Mouse (Mus musculus): ENCODE data around the gene D5Ertd579e.
"Not testable (repeated sequence)": the region's sequence is repeated elsewhere in the genome, so short reads cannot be mapped to it uniquely, and the experiment has no call there.

D5Ertd579e gene

DNA sequence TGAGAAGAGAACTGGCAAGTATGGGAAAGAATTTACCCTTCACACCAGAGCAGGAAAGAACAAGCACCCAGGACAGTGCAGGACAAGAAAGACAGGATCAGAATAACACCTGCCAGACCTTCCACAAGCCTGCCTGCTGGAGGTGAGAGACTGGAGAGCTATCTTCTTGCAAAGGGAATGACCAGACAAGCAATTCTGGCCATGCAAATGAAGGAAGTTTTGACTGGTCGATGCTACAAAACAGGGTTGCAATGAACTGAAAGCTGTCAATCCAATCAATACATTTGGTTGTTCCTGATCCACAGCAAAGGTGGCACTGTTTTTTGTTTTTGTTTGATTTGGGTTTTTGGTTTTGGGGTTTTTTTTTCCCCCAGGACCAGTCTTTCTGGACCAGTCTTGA is 12.2 kb downstream of the D5Ertd579e start:
- DNase-seq (ENCODE audit: low spot score), result no peak

DNA sequence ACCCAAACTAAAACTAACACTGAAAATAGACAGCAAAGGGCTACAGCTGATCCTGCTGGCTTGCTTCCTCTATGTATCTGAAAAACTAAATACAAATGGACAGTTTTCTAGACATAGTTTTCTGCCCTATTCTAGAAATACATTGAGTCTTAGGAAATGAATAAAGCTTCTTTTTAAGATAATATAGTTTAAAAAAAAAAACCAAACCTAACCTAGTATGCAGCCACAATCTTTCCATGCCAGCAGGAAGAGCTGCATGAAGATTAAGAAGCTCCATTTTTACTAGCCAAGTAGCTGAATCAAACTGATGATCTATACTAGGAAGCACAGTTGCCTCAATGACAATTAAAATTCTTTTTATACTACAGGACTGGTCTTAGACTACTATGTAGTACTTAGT is 14.6 kb downstream of the D5Ertd579e start:
- DNase-seq (ENCODE audit: low spot score), result no peak

DNA sequence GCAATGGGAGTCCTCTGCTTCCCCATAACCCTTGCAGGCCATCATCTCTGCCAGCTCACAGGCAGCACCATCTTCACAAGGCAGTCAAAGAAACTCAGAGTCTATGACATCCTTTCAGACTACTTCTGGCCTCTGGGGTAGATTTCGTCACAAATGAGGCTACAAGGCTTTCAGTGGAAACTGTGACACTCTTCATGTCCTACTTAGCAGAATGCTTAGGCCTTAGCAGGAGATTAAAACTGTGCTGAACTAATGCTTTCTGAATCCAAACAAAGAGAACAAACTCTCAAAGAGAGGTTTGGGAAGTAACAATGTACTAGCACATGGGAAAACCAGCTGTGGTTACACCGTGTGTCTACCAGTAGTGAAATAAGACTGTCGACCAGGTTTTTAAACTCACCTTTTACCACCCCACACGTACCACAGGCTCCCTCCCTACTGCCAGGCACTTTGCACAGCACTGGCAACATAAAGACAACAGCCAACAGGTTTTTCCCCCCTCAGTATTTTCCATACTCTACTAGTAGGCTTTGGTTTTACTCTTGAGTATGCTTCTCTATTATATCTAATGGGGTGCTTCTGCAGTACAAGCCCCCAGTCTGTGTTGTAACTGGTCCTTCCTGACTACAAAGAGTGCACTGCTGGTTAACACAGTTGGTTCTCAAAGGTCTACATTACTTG is 15.8 kb downstream of the D5Ertd579e start:
- no peak for DNase-seq (ENCODE audit: low spot score)

DNA sequence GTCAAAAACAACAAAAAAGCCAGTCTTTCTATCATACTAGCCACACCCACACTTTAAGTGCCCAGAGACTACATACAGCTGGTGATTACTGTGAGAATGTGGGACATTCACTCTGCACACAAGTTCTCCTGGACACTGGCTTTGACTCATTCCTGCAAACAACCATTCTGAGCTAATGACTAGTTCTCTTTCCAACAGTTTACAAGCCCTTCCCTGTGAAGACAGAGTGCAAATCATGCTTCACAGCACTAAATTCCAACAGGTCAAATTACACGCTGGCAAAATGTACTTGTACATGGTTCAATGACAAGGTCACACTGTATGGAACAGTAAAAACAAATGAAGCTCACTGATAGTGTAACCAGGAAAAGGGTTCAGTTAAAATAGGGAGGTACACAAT is 17.0 kb downstream of the D5Ertd579e start:
- no peak for DNase-seq (ENCODE audit: low spot score)

DNA sequence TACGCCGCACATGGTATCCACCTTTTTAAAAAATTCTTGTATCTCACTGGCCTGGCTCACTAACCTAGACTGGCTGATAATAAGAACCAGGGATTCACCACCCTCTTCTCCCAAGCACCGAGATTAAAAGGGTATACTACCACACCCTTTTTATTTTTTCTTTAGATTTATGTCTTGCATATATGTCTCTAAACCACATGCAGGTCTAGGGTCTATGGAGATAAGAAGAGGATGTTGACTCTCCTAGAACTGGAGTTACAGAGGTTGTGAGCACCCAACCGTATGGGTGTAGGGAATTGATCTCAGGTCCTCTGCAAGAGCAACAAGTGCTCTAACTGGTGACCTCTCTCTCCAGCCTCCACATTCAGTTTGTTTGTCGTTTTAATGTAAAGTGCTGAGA is 17.9 kb downstream of the D5Ertd579e start:
- no peak for DNase-seq (ENCODE audit: low spot score)

GRCm38 (mm10) chr5:36675466-36675865 is 20.4 kb downstream of the D5Ertd579e start:
- DNase-seq (ENCODE audit: low spot score), result no peak

- no peak for DNase-seq (ENCODE audit: low spot score)
Observed at GRCm38 (mm10) chr5:36674658-36675433, 21.0 kb downstream of the D5Ertd579e start.

DNA sequence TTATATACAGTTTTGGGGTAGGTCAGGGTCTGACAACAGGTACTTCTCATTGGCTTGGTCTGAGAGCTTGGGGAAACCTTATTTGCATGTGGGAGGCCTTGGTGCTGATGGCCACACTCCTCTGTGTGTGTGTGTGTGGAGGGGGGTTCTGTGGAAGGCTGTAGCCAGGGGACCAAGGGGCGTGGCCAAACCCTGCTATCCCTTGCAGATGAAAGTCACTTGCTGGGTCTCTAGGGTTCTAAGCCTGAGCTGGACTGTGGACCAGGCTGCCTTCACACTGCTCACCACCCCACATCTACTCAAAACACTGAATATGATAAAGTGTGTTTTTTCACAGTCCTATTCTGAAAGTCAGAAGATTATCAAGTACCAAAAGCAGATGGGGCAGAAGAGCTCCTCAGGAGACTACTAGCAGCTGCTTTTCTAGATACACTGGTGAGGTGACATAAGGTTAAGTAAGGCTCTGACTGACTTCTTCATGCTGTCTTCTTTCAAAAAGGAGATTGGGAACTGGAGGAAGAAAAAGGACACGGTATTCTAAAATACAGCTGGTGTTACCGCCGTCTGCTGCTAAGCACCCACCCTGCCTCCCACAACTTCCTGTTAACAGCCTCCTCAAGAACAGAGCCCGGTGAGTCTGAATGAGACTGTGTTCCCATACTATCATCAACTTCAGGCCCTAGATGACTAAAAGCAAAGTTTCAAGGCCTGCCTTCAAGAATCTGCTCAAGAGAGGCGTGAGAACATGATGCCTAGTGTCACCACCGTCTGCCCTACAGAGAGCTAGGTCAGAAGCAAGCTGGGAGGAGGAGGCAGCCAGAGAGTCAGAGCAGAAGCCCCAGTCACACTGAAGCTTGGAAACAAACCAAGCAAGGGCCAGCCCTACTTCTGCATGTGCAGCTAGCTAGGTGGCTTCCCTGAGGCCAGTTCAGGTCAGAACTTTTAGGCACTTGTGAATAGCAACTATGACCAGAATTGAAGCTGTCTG is 26.5 kb downstream of the D5Ertd579e start:
- DNase-seq (ENCODE audit: low spot score), result no peak

GRCm38 (mm10) chr5:36668572-36668971 is 27.3 kb downstream of the D5Ertd579e start:
- DNase-seq (ENCODE audit: low spot score), result no peak

- DNase-seq (ENCODE audit: low spot score), result not testable (repeated sequence)
Observed at GRCm38 (mm10) chr5:36667986-36668385, 27.8 kb downstream of the D5Ertd579e start.

DNA sequence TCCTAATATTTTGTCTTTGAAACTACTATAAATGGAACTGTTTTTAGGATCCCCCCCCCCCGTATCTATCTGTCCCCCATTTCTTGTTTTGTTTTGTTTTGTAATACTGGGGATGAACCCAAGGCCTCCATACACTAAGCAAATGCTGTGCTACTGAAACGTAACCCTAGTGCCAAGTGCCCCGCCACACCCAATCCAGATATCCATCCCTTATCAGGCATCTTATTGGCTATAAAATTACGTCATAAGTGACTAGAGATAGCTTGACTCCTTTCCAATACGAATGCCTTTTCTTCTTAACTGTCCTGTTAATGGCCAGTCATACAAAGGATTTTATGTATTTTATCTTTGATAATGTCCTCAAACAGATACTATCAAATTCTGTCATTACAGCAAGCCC is 28.7 kb downstream of the D5Ertd579e start:
- no peak for DNase-seq (ENCODE audit: low spot score)

- DNase-seq (ENCODE audit: low spot score), result not testable (repeated sequence)
Observed at GRCm38 (mm10) chr5:36666699-36667098, 29.1 kb downstream of the D5Ertd579e start.

DNA sequence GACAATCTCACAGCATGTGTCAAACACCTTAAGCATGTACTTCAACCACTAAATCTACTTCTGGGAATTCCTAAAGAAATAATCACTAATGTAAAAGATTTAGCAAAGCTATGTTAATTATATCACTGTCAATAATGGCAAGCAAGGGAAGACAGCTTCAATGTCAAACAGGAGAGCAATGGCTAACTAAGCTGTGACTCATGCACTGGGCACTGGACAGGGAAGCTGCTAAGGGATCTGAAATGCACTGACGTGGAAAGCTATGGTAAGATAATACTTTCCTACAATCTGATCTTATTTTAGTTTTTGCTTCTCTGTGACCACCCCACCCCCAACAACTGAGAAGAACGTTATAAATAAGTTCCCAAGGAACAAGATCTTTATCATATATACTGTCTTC is 32.5 kb downstream of the D5Ertd579e start:
- no peak for DNase-seq (ENCODE audit: low spot score)

- not testable (repeated sequence) for DNase-seq (ENCODE audit: low spot score)
Observed at GRCm38 (mm10) chr5:36660977-36661760, 34.7 kb downstream of the D5Ertd579e start.

DNA sequence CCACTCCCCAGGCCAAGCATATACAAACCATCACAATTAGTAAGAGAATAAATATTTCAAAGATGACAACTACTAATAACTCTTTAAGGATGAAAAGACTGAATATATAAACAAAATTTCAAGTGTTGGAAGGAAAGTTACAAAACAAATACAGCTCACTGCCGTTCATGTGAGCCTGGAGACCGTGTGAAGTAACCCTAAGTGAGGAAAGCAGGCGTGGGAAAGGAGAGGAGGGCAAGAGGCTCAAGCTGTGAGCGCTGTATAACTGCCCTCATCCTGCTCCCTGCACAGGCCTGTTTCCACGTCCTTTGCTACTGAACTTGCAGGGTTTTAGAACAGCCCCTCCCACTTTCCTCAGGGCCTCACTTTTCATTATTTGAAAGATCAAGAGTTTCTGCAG is 70.2 kb downstream of the D5Ertd579e start:
- DNase-seq (ENCODE audit: low spot score), result no peak

GRCm38 (mm10) chr5:36623670-36624069 is 72.2 kb downstream of the D5Ertd579e start:
- no peak for DNase-seq (ENCODE audit: low spot score)

GRCm38 (mm10) chr5:36621058-36621449 is 74.8 kb downstream of the D5Ertd579e start:
- no peak for DNase-seq (ENCODE audit: low spot score)

DNA sequence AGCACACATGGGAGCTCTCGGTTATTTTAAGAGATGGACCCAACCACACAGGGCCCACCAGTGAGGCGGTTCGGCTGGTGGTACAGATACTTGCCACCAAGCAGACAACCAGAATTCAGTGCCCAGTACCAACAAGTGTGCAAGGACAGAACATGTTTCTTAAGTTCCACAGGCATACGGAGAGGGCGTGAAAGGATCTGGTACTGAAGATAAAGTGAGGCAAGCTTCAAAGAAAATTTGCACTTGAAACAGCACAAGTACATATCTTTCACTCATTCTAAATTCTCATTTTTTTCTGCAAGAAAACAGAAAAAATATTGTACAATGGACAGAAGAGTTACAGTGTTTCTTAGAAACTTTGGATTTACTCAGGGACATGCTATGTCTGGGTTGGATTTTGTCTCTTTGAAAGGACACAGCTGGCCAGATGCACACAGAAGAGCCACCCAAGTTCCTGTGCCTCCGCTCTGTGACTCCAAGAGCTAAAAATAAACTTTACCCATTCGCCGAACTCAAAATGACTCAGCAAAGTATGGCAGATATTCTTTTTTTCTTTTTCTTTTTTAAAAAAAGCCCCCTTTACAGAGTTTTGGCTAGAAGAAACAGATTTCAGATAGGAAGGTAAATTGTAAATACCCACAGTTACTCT is 75.3 kb downstream of the D5Ertd579e start:
- no peak for DNase-seq (ENCODE audit: low spot score)

GRCm38 (mm10) chr5:36618890-36619289 is 76.9 kb downstream of the D5Ertd579e start:
- no peak for DNase-seq (ENCODE audit: low spot score)

- DNase-seq (ENCODE audit: low spot score), result no peak
Observed at GRCm38 (mm10) chr5:36618356-36618755, 77.5 kb downstream of the D5Ertd579e start.

- DNase-seq (ENCODE audit: low spot score), result no peak
Observed at GRCm38 (mm10) chr5:36614124-36614523, 81.7 kb downstream of the D5Ertd579e start.

All from embryo, embryonic 10 days (tissue).